Mouse (Mus musculus) myocyte (in vitro differentiated cells): ENCODE measurements around the gene Srd5a1.

ENCODE experiments used
- CEBPB ChIP-seq: IDR thresholded peaks from 2 replicates; pipeline ENCODE4 v1.6.1; 2011; ENCODE audit warnings: mild to moderate bottlenecking, moderate library complexity; ENCODE audit not compliant: poor library complexity, insufficient read depth, severe bottlenecking
- E2F4 ChIP-seq: IDR thresholded peaks from one replicate; pipeline ENCODE4 v1.6.1; 2011; ENCODE audit warnings: mild to moderate bottlenecking, control low read depth, moderate library complexity; ENCODE audit not compliant: insufficient read depth
- MAX ChIP-seq: IDR thresholded peaks from one replicate; pipeline ENCODE4 v1.6.1; 2011; ENCODE audit warnings: low read depth, mild to moderate bottlenecking, control low read depth
- MYOD1 ChIP-seq, 3 experiments: IDR thresholded peaks; one replicate each; pipeline ENCODE4 v1.6.1; 2011; ENCODE audit warnings: control low read depth in 2 of 3, low read depth in 2 of 3, mild to moderate bottlenecking in 2 of 3, moderate library complexity in 1 of 3; ENCODE audit not compliant: insufficient read length in 2 of 3, control insufficient read depth in 1 of 3
- MYOG ChIP-seq, 3 experiments: IDR thresholded peaks; one replicate each; pipeline ENCODE4 v1.6.1; 2011; ENCODE audit warnings: control low read depth in 2 of 3, low read depth in 2 of 3, mild to moderate bottlenecking in 2 of 3; ENCODE audit not compliant: insufficient read length in 2 of 3, control insufficient read depth in 1 of 3, insufficient read depth in 1 of 3
- POLR2A ChIP-seq: IDR thresholded peaks from one replicate; pipeline ENCODE4 v1.6.1; 2011; ENCODE audit warnings: low read depth, mild to moderate bottlenecking, control low read depth, moderate library complexity; ENCODE audit not compliant: insufficient read length
- POLR2AphosphoS2 ChIP-seq: IDR thresholded peaks from one replicate; pipeline ENCODE4 v1.6.1; 2011; ENCODE audit warnings: low read depth, control low read depth; ENCODE audit not compliant: insufficient read length
- SRF ChIP-seq: IDR thresholded peaks from one replicate; pipeline ENCODE4 v1.6.1; 2011; ENCODE audit warnings: low read depth; ENCODE audit not compliant: control insufficient read depth, insufficient read length
- USF1 ChIP-seq: IDR thresholded peaks from one replicate; pipeline ENCODE4 v1.6.1; 2011; ENCODE audit warnings: low read depth, mild to moderate bottlenecking, control low read depth, moderate library complexity

- TF ChIP-seq POLR2A (no peak), SRF (no peak), E2F4 (no peak), USF1 (no peak), POLR2AphosphoS2 (no peak), MAX (no peak), MYOD1 (IDR thresholded peaks at IDR 0.05; ENCODE audit: control insufficient read depth in 1 of 3, insufficient read length in 2 of 3, low read depth in 2 of 3) (no peak), MYOG (IDR thresholded peaks at IDR 0.05; ENCODE audit: control insufficient read depth in 1 of 3, insufficient read depth in 1 of 3, insufficient read length in 2 of 3, low read depth in 2 of 3) (no peak), CEBPB (no peak)
Observed at GRCm38 (mm10) chr13:69595911-69596310, 15.3 kb downstream of the Srd5a1 start.
